ENCODE assay signal across 18 mouse cellular contexts in genomic region chr1:38251448-38251847, GRCm38 (mm10).
"Had no signal": no experiment of that assay in that cellular context is flagged by ENCODE, and none has a peak within 500 bp of the region (broad histone marks: within the 10 kb centered on the region; RNA-seq: fewer than 3 reads in every experiment).

No protein-coding gene starts in this region.

- DNase-seq: liver, postnatal 0 days; lung, adult 2 months; lung, postnatal 14 days; lung, postnatal 36 days; right cerebral cortex, postnatal 14 days; thymus, adult 2 months; thymus, postnatal 14 days; thymus, postnatal 36 days had no signal

- H3K27me3 ChIP-seq: lung, embryonic 15.5 days; midbrain, embryonic 13.5 days; midbrain, embryonic 15.5 days; neural tube, embryonic 12.5 days; stomach, embryonic 15.5 days had no signal

- H3K27ac ChIP-seq: lung, embryonic 15.5 days; macrophage; midbrain, embryonic 13.5 days; midbrain, embryonic 15.5 days; neural tube, embryonic 12.5 days; stomach, embryonic 15.5 days; stomach, postnatal 0 days had no signal

- H3K9me3 ChIP-seq: lung, embryonic 15.5 days; megakaryocyte, embryonic 14.5 days; midbrain, embryonic 13.5 days; midbrain, embryonic 15.5 days; neural tube, embryonic 12.5 days; stomach, embryonic 15.5 days had no signal

- H3K4me2 ChIP-seq: lung, embryonic 15.5 days; midbrain, embryonic 11.5 days; midbrain, embryonic 13.5 days; midbrain, embryonic 15.5 days; neural tube, embryonic 12.5 days; stomach, embryonic 15.5 days had no signal

- H3K36me3 ChIP-seq: lung, embryonic 15.5 days; midbrain, embryonic 13.5 days; midbrain, embryonic 15.5 days; neural tube, embryonic 12.5 days; stomach, embryonic 15.5 days had no signal

- ATAC-seq: lung, postnatal 0 days; midbrain, embryonic 13.5 days; midbrain, embryonic 15.5 days had no signal

- H3K4me3 ChIP-seq: lung, embryonic 15.5 days; megakaryocyte, embryonic 14.5 days; midbrain, embryonic 13.5 days; midbrain, embryonic 15.5 days; neural tube, embryonic 12.5 days; stomach, embryonic 15.5 days had no signal

- H3K9ac ChIP-seq: liver, postnatal 0 days; lung, embryonic 15.5 days; midbrain, embryonic 13.5 days; midbrain, embryonic 15.5 days; neural tube, embryonic 12.5 days; stomach, embryonic 15.5 days had no signal
